Mouse (Mus musculus) left cerebral cortex, postnatal 36 days (tissue): ENCODE measurements around the gene Slc24a1. TPM values are rescaled to one million over a fixed set of nuclear protein-coding genes. Genes with fewer than 3 reads are reported as not detected.
A peak's percentile ranks its signal among the peaks of the same experiment; 100 is the strongest.
"Not testable (repeated sequence)": the region's sequence is repeated elsewhere in the genome, so short reads cannot be mapped to it uniquely, and the experiment has no call there.

ENCODE experiments used
- DNase-seq, 2 experiments: peaks; one replicate each; pipeline ENCODE4 v3.0.0; 2021 to 2022; ENCODE audit warnings: low spot score in 2 of 2, mixed read lengths in 1 of 2
- intact Hi-C: fragments of 180-260 bp; cut with DNase I; formaldehyde crosslinking; loops from one replicate; pipeline ENCODE4 v1.15.1; 2025
- total RNA-seq, 2 experiments: library from RNA; stranded (reverse); gene quantifications; 2 replicates each; pipeline ENCODE4 v1.2.3; 2021

Slc24a1 gene
- under 1 TPM; 0.07 to 0.23 TPM for total RNA-seq

- DNase-seq: no peak
- intact Hi-C loops: loop anchor here (10.0 kb wide), 1 partner anchor 606 kb away; the partner anchor contains the start of gene Dis3l
Measured at GRCm38 (mm10) chr9:64951161-64951657, at the start of gene Slc24a1. Slc24a1 (minus strand) TSS chr9:64951607.

- DNase-seq, intact Hi-C loops: not testable (repeated sequence)
Measured at GRCm38 (mm10) chr9:64995464-64995863, 44.1 kb upstream of the Slc24a1 start.

DNA sequence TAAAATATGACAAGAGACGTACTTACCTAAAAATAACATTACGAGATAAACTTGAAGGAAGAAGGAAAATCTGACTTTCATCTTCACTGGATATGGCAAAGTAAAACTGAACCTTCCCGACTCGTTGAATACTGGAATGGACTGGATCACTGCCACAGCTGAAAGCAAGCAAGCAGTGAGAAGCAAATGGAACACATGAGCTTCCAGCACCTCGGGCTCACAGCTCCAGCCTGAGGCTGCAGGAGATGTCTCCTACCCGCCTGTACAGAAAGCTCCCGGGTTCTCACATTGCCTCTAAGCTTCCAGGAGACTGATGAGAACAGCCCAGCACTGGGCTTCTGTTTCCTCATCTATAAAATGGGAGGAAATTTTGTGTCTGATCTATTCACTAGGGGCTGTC, 38.9 kb upstream of the Slc24a1 start:
- intact Hi-C loops: no loop called here
- DNase-seq: no peak

GRCm38 (mm10) chr9:64988443-64988842, 37.0 kb upstream of the Slc24a1 start:
- intact Hi-C loops: no loop called here
- no peak for DNase-seq

DNA sequence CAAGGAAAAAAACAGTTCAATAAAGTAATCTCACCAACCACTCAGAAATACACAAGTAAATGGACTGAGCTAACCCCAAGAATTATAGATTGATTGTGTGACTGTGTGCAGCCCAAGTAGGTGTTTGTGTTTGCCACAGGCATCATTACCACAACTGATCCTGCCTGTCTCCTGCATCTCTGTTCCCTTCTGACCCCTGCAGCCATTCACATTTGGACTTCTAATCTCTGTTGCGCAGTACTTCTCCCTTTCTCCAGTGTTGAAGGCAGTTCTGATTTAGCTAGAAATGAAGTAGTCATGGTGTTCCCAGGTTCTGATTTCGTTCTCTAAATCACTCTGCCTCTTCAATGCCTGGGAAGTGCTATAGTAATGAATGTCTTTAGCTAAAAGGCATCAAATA, 36.2 kb upstream of the Slc24a1 start:
- intact Hi-C loops: no loop called here
- no peak for DNase-seq

GRCm38 (mm10) chr9:64985807-64986206, 34.4 kb upstream of the Slc24a1 start:
- intact Hi-C loops: no loop called here
- DNase-seq: peak in 1 of 2 experiments; percentile 15

- no peak for DNase-seq
- intact Hi-C loops: no loop called here
Measured at GRCm38 (mm10) chr9:64985037-64985794, 33.8 kb upstream of the Slc24a1 start.

GRCm38 (mm10) chr9:64981904-64982303, 30.5 kb upstream of the Slc24a1 start:
- no peak for DNase-seq
- intact Hi-C loops: no loop called here

GRCm38 (mm10) chr9:64980548-64980947, 29.1 kb upstream of the Slc24a1 start:
- DNase-seq: no peak

GRCm38 (mm10) chr9:64960978-64961320, 9.5 kb upstream of the Slc24a1 start:
- no peak for DNase-seq
- intact Hi-C loops: loop anchor here (5.0 kb wide), 2 partner anchors 59 to 184 kb away; no protein-coding TSS in a partner anchor

More at GRCm38 (mm10) chr9:64980548-64980947, 29.1 kb upstream of the Slc24a1 start:
- intact Hi-C loops: no loop called here

DNA sequence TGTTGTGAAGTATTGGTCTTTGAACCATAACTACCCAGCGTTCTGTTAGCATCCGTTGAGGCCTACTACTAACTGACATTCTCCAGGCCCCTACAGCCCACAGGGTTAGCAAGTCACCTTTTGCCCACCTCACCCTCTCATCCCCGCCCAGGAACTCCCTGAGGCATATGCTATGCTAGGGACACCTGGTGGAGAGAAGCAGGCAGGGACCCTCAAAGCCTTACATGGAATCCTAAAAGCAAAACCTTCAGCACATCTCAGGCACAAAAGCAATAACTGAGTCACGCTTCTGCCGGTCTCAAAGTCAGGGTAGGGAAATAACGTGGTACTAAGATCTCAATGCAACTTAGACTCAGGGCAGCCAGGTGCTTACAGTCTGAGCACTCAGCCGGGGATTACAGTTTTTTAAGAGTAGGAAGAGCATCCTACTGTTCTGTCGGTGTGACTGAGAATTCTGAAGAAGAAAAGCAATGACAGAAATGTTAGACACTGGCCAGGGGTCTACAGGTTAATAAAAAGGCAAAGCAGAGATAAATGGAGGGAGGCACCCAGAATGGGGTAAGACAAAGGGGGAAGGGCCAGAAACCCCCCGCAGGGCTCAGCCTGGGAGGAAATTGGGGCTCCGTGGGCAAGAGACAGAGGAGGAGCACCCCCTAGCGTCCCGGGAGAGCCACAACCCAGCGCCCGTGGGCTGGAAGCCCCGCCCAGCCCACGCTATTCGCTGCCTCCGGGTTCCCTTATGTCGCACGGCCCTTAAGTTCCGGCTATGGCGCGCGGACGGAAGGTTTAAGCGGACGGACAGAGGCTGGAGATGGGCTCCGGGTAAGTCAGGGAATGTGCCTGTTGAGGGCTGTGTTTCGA, 8.9 kb upstream of the Slc24a1 start, which contains the start of gene Ints14:
Gene Ints14 (plus strand): TSS at position 789 of the 861 bp plus-strand sequence.
- DNase-seq: peak; percentile 97
- intact Hi-C loops: loop anchor here (5.0 kb wide), 2 partner anchors 58 to 183 kb away; no protein-coding TSS in a partner anchor

DNA sequence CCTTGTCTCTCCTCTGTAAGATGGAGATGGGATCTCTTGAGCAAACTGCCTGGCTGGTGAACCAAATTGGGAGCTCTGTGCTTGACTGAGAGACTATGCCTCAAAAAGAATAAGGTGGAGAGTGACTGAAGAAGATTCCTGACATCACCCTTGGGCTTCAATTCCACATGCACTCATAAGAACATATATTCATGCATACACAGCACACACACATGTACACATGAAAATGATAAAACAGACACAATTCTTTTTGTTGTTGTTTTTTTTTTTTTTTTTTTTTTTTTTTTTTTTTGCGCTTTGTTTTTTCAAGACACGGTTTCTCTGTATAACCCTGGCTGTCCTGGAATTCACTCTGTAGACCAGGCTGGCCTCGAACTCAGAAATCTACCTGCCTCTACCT, 5.9 kb upstream of the Slc24a1 start:
- intact Hi-C loops: loop anchor here (10.0 kb wide), 1 partner anchor 612 kb away; the partner anchor contains the start of gene Dis3l
- no peak for DNase-seq

GRCm38 (mm10) chr9:64956337-64956736, 4.9 kb upstream of the Slc24a1 start:
- no peak for DNase-seq
- intact Hi-C loops: loop anchor here (10.0 kb wide), 1 partner anchor 612 kb away; the partner anchor contains the start of gene Dis3l

- intact Hi-C loops: loop anchor here (10.0 kb wide), 1 partner anchor 608 kb away; the partner anchor contains the start of gene Dis3l
- DNase-seq: no peak
Measured at GRCm38 (mm10) chr9:64953190-64953589, 1.8 kb upstream of the Slc24a1 start.

GRCm38 (mm10) chr9:64952055-64952454, 648 bp upstream of the Slc24a1 start:
- DNase-seq: no peak
- intact Hi-C loops: loop anchor here (10.0 kb wide), 1 partner anchor 607 kb away; the partner anchor contains the start of gene Dis3l

DNA sequence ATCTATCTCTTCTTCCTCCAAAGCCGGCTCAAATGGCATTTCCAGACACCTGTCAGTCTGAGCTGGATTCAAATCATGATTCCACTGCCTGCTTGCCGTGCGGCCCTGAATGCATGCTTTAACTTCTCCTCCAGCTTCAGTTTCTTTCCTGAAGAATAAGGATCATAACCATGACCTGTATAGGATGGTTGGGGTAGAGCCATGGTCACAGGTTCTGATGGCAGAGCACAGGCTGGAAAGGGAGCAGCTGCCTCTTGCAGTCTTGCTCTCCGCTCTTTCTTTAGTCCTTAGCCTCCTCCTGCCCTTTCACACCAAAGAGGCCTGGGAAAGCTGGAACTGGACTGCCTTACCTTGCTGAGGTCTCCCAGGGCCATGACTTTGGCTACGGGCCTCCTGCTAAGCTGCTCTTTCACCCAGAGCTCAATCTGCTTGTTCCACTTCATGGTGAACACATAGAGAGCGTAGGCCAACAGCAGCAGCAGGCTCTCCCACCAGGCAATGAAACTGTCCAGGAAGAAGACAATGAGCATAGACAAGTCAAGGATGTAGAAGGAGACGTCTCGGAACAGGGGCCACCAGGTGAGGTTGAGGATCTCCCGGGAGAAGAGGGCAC, 3.8 kb downstream of the Slc24a1 start:
- no peak for DNase-seq
- intact Hi-C loops: no loop called here

DNA sequence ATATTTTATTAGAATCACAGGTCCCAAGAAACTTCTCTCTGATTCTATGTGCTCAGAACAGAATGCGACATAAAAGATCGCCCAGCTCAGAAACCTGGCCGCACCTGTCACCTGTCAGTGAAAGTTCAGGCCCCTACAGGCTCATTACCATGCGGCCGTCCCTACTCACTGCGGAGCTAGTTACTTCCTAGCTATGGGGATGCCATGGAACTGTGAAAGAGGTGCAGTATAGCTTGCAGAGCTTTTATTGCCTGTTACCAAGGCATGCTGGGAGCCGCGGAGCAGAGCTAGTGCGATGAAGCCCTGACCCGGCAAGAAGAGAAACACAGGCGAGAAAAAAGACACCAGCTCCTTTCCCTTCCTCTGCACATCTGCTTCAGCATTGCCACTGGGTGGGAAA, 7.4 kb downstream of the Slc24a1 start:
- intact Hi-C loops: no loop called here
- DNase-seq: no peak

GRCm38 (mm10) chr9:64941650-64942049, 9.8 kb downstream of the Slc24a1 start:
- DNase-seq: no peak
- intact Hi-C loops: no loop called here

- DNase-seq: no peak
- intact Hi-C loops: no loop called here
Measured at GRCm38 (mm10) chr9:64940731-64941346, 10.6 kb downstream of the Slc24a1 start.
